Mouse (Mus musculus) limb, embryonic 11.5 days (tissue): ENCODE data around the gene Olfr646. TPM values are rescaled to one million over a fixed set of nuclear protein-coding genes. Genes with fewer than 3 reads are reported as not detected.

Source experiments
- ATAC-seq: fragments of 200-750 bp; cut with Nextera tagmentation; 2 replicates; pipeline ENCODE4 v1.8.0; 2017; ENCODE audit warnings: low read depth; ENCODE audit not compliant: insufficient number of reproducible peaks, low FRiP score, low TSS enrichment
- DNase-seq: peaks from one replicate; pipeline ENCODE4 v3.0.0-alpha.2; 2015; ENCODE audit warnings: low spot score
- H3K27ac ChIP-seq: fragments of 300-500 bp; sonication (generic); replicated peaks from 2 replicates; pipeline ENCODE4 v1.5.1; 2014; ENCODE audit warnings: low read depth, mild to moderate bottlenecking, low read length
- H3K27me3 ChIP-seq: fragments of 300-500 bp; sonication (generic); 2 replicates; pipeline ENCODE4 v1.6.1; 2014; ENCODE audit warnings: mild to moderate bottlenecking, low read length, mixed read lengths; ENCODE audit not compliant: control insufficient read depth, insufficient read depth
- H3K36me3 ChIP-seq: fragments of 300-500 bp; sonication (generic); 2 replicates; pipeline ENCODE4 v1.6.1; 2014; ENCODE audit warnings: mild to moderate bottlenecking, low read length, moderate library complexity, mixed read lengths; ENCODE audit not compliant: control insufficient read depth, insufficient read depth
- H3K4me1 ChIP-seq: fragments of 300-500 bp; sonication (generic); 2 replicates; pipeline ENCODE4 v1.6.1; 2014; ENCODE audit warnings: low read length, mixed read lengths; ENCODE audit not compliant: control insufficient read depth, insufficient read depth
- H3K4me2 ChIP-seq: fragments of 300-500 bp; sonication (generic); 2 replicates; pipeline ENCODE4 v1.6.1; 2014; ENCODE audit warnings: low read depth, mild to moderate bottlenecking, moderate library complexity; ENCODE audit not compliant: severe bottlenecking
- H3K4me3 ChIP-seq: fragments of 300-500 bp; sonication (generic); 2 replicates; pipeline ENCODE4 v1.5.1; 2014; ENCODE audit warnings: low read depth, low read length
- H3K9ac ChIP-seq: fragments of 300-500 bp; sonication (generic); 2 replicates; pipeline ENCODE4 v1.6.1; 2014; ENCODE audit warnings: mild to moderate bottlenecking, low read length
- H3K9me3 ChIP-seq: fragments of 300-500 bp; sonication (generic); 2 replicates; pipeline ENCODE4 v1.6.1; 2016; ENCODE audit warnings: low read length; ENCODE audit not compliant: control insufficient read depth
- WGBS: fragments of 180-500 bp; shearing (Covaris S2); extraction: QIAGEN DNeasy Blood & Tissue Kit; methylation state at CpG from one replicate; pipeline ENCODE4 v1.1.7; 2014; 5-methylcytosine and 5-hydroxymethylcytosine counted together
- polyA plus RNA-seq: library from polyadenylated mRNA; unstranded; fragments of >200 nt; fragmentation: Nextera tagmentation; extraction: Ambion mirVana; gene quantifications from 2 replicates; pipeline ENCODE4 v1.2.1, GENCODE M21; 2014

Olfr646 gene
- not detected in 2 replicates for polyA plus RNA-seq

DNA sequence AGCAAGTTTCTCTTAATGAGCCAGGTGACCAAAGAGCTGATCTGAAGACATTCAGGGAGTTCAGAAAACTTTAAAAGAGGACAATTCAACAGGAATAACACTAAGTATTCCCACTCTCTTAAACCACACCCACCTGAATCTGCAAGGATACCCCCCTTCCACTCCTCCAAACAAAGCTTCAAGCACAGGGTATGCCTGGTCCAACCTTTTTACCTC lies at the start of gene Olfr646:
Gene Olfr646 (plus strand): TSS at position 117 of the 216 bp plus-strand sequence.
- Histone ChIP-seq H3K4me3 (no peak within 1 kb of the TSS), H3K27me3 (no peaks in the 10 kb centered on the region), H3K9ac (no peak within 1 kb of the TSS), H3K4me1 (no peaks in the 10 kb centered on the region), H3K9me3 (no peaks in the 10 kb centered on the region), H3K36me3 (no peaks in the 10 kb centered on the region), H3K4me2 (no peak within 1 kb of the TSS), H3K27ac (no peak within 1 kb of the TSS)
- no peak for ATAC-seq
- no peak for DNase-seq

- Histone ChIP-seq H3K4me1 (no peaks in the 10 kb centered on the region), H3K27me3 (no peaks in the 10 kb centered on the region), H3K4me2 (no peak overlapping the region), H3K9ac (no peak overlapping the region), H3K36me3 (no peaks in the 10 kb centered on the region), H3K9me3 (no peaks in the 10 kb centered on the region), H3K27ac (no peak overlapping the region), H3K4me3 (no peak overlapping the region)
- DNase-seq = no peak
- no peak for ATAC-seq
- WGBS = 87% methylated on average over 1 of the region's 1 CpGs
These were observed 45.5 kb upstream of the Olfr646 start for GRCm38 (mm10) chr7:104059215-104059614.

GRCm38 (mm10) chr7:104061345-104061744 lies 43.3 kb upstream of the Olfr646 start, which contains the start of gene 4930516K23Rik:
TSS of gene 4930516K23Rik (minus strand) at chr7:104061445.
- Histone ChIP-seq H3K27me3 (no peaks in the 10 kb centered on the region), H3K9me3 (no peaks in the 10 kb centered on the region), H3K36me3 (no peaks in the 10 kb centered on the region), H3K27ac (no peak within 1 kb of the TSS), H3K4me2 (no peak within 1 kb of the TSS), H3K9ac (no peak within 1 kb of the TSS), H3K4me3 (no peak within 1 kb of the TSS), H3K4me1 (no peaks in the 10 kb centered on the region)
- DNase-seq = no peak
- 60% methylated on average over 2 of the region's 2 CpGs for WGBS
- ATAC-seq = no peak

DNA sequence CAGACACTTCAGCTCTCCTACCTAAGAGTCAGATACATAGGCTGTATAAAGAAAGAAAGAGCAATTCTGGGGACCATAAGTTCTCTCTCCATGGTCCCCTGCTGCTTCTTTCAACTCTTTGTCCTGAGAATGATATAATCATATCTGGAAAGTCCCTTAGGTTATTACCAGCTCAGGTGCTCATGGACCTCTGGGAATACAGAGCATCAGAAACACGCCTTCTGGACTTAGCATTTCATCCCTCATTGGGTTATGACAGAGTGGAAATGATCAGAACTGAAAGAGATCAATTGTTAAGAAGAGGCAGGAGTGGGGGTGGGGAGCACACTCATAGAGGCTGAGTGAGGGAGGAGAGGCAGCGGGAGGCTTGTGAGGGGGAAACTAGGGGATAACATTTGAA lies 32.9 kb upstream of the Olfr646 start, which contains the start of gene Olfr644:
Gene Olfr644 (minus strand): TSS at position 101 of the 400 bp plus-strand sequence.
- Histone ChIP-seq H3K36me3 (no peaks in the 10 kb centered on the region), H3K4me2 (no peak within 1 kb of the TSS), H3K9ac (no peak within 1 kb of the TSS), H3K27me3 (no peaks in the 10 kb centered on the region), H3K9me3 (no peaks in the 10 kb centered on the region), H3K27ac (no peak within 1 kb of the TSS), H3K4me1 (no peaks in the 10 kb centered on the region), H3K4me3 (no peak within 1 kb of the TSS)
- WGBS = 83% methylated on average over 2 of the region's 2 CpGs
- no peak for DNase-seq
- ATAC-seq = no peak

- H3K4me2 ChIP-seq = no peak within 1 kb of the TSS
- no peaks in the 10 kb centered on the region for H3K4me1 ChIP-seq
- no peaks in the 10 kb centered on the region for H3K9me3 ChIP-seq
- no peak within 1 kb of the TSS for H3K27ac ChIP-seq
- WGBS = 73% methylated on average over 1 of the region's 1 CpGs
- no peak within 1 kb of the TSS for H3K9ac ChIP-seq
- no peaks in the 10 kb centered on the region for H3K27me3 ChIP-seq
- no peak within 1 kb of the TSS for H3K4me3 ChIP-seq
- ATAC-seq (no peak), DNase-seq (no peak)
- no peaks in the 10 kb centered on the region for H3K36me3 ChIP-seq
These were observed 19.3 kb upstream of the Olfr646 start, which contains the start of gene Olfr645 for GRCm38 (mm10) chr7:104085365-104085764. TSS of gene Olfr645 (minus strand) at chr7:104085465.

DNA sequence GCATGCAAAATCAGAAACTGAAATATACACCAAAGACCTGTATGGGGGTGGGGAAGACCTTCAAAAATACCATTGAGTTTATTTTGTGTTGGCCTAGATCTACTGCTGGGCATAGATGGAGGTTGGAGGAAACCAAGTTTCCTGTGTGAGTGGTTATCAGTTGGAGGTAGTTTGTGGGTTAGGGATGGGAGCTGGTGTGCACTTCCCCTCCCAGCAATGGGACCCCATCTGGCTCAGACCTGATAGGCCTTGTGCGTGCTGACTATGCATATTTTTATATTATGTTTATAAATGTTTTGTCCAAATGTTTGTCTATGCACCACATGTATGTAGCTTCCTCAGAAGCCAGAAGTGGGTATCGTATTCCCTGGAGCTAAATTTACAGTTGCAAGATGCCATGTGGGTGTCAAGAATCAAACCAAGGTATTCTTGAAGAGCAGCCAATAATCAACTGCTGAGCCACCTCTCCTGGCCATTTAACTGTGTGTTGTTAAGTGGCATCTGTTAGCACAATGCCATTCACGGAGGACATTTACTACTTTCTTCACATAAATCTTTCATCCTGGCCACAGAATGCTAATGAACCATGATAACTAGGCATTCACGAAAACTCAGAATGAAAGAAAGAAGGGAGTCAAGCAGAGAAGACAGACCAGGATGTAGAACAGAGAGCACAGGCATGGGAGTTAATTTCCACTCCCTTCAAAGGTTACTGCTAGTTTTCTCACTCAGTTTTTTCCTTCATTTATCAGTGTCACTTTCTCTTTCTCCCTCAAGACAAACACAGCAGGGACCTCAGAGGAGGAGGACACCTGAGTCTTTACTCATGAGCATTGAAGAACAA lies 538 bp upstream of the Olfr646 start:
- no peaks in the 10 kb centered on the region for H3K4me1 ChIP-seq
- ATAC-seq = no peak
- 45% methylated on average over 4 of the region's 4 CpGs for WGBS

DNA sequence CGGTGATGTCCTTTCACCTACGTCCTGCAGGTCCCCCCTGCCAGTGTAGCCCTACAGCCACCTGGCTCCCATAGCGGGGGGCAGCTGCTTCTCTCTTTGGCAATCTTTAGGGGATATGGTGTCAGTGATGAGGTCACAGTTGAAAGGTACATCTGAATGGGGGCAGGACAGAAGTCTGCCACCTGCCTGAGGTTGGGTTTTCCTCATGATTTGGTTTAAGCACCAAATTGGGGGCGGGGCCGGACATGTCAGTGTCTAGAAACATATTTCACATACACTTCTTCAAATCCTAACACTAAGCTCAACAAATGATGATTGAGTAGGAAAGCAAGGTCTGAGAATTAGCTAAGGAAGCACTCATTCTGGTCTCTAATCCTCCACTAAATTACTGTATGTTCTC lies 25.1 kb downstream of the Olfr646 start, which contains the start of gene Ubqln5:
Gene Ubqln5 (minus strand): TSS at position 101 of the 400 bp plus-strand sequence.
- Histone ChIP-seq H3K9ac (no peak within 1 kb of the TSS), H3K4me2 (no peak within 1 kb of the TSS), H3K36me3 (no peaks in the 10 kb centered on the region), H3K27me3 (no peaks in the 10 kb centered on the region), H3K4me1 (no peaks in the 10 kb centered on the region), H3K27ac (no peak within 1 kb of the TSS), H3K9me3 (no peaks in the 10 kb centered on the region), H3K4me3 (no peak within 1 kb of the TSS)
- 93% methylated on average over 5 of the region's 5 CpGs for whole genome bisulfite sequencing
- no peak for ATAC-seq
- no peak for DNase-seq

More for the DNA sequence above, 538 bp upstream of the Olfr646 start:
- DNase-seq = no peak
- no peak overlapping the region for H3K27ac ChIP-seq
- no peaks in the 10 kb centered on the region for H3K9me3 ChIP-seq
- no peak overlapping the region for H3K4me3 ChIP-seq
- no peak overlapping the region for H3K9ac ChIP-seq
- no peak overlapping the region for H3K4me2 ChIP-seq
- H3K36me3 ChIP-seq = no peaks in the 10 kb centered on the region
- no peaks in the 10 kb centered on the region for H3K27me3 ChIP-seq

DNA sequence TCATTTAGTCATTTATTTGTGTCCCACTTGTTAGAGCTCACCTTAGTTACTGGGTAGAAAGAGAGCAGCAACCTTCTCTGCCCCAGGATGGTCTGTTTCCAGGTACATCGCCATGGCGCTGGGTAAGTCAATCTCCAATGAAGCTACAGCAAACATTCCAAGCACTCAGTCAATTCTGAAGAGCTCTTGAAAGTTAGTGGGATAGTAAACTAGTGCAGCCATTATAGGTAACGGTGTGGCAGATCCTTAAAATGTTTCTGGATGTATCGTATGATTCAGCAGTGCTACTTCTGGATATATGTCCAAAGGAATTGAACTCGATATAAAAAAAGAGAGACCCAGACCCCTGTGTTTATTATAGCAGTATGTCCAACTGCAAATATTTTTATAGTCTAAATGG lies 32.6 kb downstream of the Olfr646 start, which contains the start of gene Olfr643:
Gene Olfr643 (minus strand): TSS at position 101 of the 400 bp plus-strand sequence.
- H3K4me2 ChIP-seq = no peak within 1 kb of the TSS
- WGBS = 87% methylated on average over 5 of the region's 5 CpGs
- ATAC-seq (no peak), DNase-seq (no peak)
- H3K4me3 ChIP-seq = no peak within 1 kb of the TSS
- no peaks in the 10 kb centered on the region for H3K36me3 ChIP-seq
- H3K27me3 ChIP-seq = no peaks in the 10 kb centered on the region
- no peak within 1 kb of the TSS for H3K27ac ChIP-seq
- H3K9ac ChIP-seq = no peak within 1 kb of the TSS
- no peaks in the 10 kb centered on the region for H3K4me1 ChIP-seq
- H3K9me3 ChIP-seq = no peaks in the 10 kb centered on the region
